Mouse (Mus musculus): ENCODE results near the gene Anapc15-ps.

Anapc15-ps gene

DNA sequence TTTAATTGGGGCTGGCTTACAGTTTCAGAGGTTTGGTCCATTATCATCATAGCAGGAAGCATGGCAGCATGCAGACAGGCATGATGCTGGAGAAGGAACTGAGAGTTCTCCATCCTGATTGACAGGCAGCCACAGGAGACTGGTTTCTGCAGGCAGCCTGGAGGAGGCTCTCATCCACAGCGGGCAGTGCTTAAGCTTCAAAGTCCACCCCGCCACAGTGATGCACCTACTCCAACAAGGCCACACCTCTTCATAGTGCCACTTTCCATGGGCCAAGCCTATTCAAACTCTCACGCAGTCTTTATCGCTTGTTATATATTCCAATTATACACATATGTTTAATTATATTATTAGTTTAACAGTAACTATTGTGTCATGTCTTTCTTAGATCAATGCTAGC is 18.1 kb upstream of the Anapc15-ps start:
- DNase-seq (ENCODE audit: extremely low read depth, insufficient read length, low spot score): no peak

DNA sequence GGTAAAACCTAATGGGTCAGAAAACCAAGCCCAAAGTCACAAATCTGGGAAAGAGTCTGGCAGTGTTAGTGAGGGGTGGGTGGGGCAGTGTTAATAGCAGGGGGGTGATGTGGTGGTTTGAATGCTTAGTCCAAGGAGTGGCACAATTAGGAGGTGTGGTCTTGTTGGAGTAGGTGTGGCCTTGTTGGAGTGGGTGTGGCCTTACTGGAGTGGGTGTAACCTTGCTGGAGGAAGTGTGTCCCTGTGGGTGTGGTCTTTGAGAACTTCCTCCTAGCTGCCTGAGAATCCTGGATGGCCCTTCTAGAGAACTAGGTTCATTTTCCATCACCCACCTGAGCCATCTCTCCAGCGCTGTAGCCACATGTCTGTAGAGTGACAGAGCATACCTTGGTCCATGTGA is 16.6 kb upstream of the Anapc15-ps start:
- no peak for DNase-seq (ENCODE audit: extremely low read depth, insufficient read length, low spot score)

DNA sequence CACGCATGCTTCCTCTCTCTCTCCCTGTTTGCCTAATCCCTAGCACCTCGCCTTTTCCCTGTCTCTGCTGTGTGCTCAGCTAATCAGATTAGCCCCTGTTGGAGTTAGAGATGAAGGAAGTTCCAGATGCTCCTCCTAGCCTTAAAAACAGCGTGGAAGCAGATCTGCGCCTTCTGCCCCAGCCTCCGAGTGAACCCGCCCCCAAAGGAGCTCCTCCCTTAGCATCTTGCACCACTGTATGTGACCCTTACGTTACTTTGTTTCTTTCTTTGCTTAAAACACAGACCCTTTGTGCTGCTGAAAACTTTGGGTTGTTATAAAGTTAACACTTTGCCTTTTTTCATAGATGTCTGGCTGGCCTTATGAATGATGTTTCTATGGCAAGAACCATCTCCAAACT is 15.8 kb upstream of the Anapc15-ps start:
- DNase-seq (ENCODE audit: extremely low read depth, insufficient read length, low spot score): no peak

DNA sequence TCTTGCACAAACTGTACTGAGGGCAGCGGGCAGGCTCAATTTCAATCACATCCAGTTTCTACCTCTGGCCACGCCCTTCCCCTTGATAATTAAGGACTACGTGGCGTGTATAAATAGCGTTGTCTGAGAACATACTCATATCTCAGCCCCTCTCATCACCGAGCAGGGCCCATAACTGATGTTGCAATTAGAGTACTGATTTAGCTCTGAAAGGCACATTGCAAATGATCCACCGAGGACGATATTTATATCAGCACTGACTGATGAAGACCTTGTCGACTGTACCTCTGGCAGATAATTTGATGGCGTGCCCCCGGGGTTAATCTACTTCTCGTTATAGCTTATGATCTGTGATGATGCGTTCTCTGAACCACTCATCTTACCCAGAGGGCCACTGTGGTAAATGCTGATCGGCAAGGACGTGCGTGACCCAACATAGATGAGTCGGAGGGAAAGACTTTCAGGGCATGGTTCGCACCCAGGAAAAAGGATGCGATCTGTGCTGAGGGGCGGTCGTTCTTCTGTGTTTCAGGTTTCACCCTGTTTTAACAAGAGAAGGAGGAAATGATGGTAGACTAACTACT is 14.4 kb upstream of the Anapc15-ps start:
- no peak for DNase-seq (ENCODE audit: extremely low read depth, insufficient read length, low spot score)

DNA sequence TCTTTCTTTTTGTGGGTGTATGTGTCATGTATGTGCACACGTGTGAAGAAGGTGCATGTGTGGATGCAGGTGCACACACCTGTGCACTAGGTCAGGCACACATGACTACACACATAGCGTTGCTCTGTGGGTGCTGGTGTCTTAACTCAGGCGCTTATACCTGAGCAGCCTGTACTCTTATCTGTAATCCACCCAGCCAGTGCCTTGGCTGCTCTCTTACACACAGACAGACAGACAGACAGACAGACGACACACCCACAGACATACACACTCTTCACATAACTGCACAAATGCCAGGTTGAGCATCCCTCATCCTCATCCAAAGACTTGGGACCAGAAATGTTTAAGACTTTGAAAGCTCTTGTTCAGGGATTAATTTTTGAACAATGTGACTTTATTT is 12.8 kb upstream of the Anapc15-ps start:
- no peak for DNase-seq (ENCODE audit: extremely low read depth, insufficient read length, low spot score)

DNA sequence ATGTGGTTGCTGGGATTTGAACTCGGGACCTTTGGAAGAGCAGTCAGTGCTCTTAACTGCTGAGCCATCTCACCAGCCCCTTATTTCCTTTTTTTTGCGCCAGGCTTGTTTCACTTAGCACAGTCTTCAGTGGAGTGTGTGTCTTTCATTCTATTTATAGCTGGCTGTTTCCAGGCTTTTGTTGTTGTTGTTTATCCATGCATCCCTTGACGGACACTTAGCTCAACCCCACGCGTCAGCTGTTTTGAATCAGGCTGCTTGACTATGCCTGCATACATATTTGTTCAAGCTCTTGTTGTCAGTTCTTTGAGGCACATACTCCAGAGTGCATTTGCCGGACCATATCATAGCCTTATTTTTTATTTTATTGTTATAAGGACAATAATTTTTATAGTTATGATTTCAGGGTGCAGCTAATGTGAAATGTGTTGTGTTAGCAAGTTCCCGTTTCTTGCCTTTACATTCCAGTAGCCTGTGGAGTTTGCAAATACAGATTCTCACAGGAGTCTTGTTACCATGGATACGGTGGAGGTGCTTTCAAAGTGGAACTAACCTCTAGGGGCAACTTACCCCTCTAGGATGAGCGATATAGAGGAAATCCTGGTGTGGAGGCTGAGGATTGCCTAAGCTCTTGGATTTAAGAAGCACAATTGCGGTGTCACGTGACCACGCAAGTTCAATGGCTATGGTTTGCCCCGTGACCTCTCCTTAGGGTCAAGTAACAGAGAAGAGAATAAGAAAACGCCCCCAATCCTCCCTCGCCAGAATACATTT is 11.7 kb upstream of the Anapc15-ps start:
- no peak for DNase-seq (ENCODE audit: extremely low read depth, insufficient read length, low spot score)

DNA sequence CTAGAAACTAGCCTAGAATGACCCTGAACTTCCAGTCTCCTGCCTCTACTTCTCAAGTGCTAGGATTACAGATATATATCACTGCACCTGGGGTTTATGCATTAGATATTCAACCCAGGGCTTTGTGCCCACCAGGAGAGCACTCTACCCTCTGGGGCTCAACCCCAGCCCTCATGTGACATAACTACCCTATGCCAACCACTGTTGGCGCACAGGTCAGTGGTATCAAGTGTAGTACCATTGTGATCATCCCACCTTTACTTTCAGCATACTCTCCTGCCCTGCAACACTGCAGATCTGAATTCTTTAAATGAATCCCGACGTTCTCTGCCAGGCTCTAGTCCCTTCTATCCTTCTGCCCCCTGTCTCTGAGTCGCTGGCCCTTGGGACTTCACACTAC is 11.0 kb upstream of the Anapc15-ps start:
- DNase-seq (ENCODE audit: extremely low read depth, insufficient read length, low spot score): no peak

DNA sequence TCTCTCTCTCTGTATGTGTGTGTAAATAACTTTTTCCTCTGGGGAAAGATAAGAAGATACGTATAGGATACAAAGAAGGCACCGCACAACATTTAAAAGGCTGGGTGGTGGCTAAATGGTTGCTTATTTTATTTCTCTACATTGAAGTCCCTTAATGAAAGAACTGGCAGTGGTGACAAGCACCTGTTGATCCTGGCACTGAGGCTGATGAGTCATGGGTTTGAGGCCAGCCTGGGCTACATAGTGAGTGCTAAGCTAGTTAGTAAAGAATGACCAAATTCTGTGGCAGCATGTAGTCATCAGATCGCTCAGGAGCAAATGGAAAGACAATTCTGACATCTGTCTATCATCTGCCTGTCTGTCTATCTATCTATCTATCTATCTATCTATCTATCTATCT is 10.5 kb upstream of the Anapc15-ps start:
- DNase-seq (ENCODE audit: extremely low read depth, insufficient read length, low spot score): no peak

DNA sequence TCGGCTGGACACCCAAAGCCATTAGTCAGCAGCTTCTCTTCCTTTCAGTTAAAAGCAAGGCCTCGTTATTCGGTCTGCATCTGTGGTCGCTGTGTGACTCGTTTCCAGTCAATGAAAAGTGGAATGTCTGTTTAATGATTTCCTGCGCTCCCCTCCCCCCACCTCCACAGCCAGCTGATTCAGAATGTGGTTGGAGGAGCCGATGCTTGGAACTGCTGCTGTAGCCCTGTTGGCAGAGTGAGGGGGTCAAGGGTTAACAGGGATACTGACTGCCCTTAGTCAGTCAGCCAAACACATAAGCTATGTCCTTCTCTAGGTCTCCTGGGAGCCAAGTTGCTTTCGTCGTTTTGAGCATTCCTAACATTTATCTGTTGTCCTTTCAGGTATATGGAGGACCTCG is 9.7 kb upstream of the Anapc15-ps start:
- peak; percentile 28 for DNase-seq (ENCODE audit: extremely low read depth, insufficient read length, low spot score)

DNA sequence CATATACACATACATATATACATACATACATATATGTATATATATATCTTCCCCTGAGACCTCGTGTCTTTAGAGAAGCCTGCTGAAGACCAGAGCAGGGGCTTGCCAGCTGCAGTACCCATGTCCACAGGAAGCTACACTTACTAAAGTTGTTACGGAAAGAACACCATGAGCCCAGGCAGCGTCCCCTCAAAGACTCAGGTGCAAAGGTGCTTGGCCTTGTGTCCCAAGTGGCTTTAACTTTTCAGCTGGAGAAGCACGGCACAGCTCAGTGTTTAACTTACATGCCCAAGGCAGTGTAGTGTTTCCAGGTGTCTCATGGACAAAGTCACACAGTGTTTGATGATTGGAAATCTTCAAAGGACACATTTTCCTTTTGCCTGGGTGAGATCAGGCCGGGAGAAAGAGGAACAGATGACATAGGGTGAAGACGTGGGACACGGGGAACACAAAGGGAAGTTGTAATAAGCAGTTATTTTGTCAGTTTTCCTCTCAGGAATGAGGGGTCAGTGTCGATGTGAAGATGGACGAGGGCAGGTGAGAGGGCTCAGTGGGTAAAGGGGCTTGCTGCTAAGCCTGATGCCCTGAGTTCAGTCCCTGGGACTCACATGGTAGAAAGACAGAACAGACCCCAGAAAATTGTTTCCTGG is 9.0 kb upstream of the Anapc15-ps start:
- no peak for DNase-seq (ENCODE audit: extremely low read depth, insufficient read length, low spot score)

DNA sequence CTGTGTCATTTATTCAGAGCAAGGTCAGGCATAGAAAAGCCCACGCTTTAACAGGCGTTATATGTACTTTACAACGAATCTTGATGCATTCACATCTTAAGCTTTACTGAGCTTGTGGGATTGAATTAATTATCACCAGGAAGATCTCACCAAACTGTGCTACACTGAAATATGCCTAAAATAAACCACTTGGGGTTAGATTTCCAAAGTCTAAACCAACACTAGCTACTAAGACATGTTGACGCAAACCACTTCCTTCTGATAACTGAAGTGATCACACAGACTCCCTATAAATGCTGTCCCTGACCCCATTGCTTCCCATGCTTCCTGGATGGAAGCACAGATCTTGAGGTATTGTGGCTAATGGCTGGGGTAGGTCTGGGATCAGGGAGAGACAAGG is 8.2 kb upstream of the Anapc15-ps start:
- no peak for DNase-seq (ENCODE audit: extremely low read depth, insufficient read length, low spot score)

DNA sequence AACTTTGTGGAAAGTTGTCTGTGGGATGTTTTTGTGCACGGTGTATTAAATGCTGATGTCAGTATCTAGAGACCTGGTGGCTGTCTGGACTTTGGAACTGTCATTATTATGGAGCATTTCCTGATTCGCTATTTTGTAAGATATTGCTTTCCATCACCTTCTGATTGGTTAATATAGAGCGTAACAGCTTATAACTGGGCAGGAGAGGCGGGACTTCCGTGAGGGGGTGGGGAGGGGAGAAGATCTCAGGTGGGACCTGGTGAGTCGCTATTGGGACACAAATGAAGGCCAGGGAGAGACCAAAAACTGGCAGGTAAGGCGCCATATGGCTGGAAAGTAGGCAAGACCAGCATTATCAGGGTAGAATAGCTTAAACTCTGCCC is 7.8 kb upstream of the Anapc15-ps start:
- DNase-seq (ENCODE audit: extremely low read depth, insufficient read length, low spot score): no peak

DNA sequence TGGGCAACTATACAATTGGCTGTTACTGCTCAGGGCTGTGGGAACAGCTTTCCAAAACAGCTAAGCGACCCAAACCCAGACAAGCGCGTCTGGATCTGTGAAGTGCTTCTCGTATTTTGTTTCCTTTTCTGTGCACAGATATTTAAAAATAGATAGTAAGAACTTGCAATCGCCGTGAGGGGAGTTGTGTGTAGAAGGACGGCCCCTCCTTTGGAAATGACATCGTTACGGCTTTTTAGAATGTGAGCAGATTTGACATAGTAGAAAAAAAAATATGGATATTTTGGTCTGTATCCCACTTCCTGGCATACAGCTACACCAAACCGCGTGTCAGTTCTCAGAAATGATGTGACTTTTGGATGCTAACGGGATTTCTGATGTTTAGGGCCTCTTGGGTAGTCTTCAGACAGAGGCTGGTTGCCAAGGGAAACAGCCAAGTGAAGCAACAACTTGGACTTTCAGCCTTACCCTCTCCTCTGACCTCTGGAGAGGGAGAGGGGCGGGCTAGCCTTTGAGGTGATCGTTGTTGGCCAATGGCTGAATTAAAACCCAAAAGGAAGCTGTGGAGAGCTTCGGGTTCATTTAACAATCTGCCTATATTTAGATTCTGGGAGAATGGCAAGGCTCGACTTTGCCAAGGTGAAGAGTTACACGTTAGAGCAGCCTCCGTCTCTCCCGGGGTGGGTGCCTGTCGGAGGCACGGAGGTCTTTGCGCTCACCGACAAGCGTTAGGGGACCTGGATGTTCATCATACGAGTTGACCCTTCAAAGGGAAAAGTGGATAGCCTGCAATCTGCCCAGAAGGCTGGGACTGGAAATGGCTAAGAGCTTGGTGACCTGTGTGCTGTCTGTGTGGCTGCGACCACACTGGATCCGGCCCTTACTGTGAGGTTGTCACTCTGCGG is 7.2 kb upstream of the Anapc15-ps start:
- DNase-seq (ENCODE audit: extremely low read depth, insufficient read length, low spot score): no peak

DNA sequence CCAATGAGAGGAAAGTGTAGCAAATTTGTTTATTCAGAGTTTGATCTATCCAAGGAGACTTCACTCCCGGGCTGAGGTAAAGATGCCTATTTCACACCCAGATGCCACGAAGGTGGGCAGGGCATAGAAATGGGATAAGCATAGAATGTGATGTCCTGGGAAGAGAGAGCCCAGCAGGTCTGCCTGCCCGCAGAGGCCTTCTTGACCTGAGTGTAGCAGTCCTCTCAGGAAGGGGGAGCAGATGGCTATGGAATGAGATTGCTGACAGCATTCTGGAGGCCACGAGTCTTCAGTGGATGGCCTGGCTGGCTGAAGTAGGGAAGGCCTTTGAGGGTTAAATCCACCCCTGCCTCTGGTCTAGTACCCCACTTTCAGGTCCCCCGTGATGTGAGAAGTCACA is 5.9 kb upstream of the Anapc15-ps start:
- no peak for DNase-seq (ENCODE audit: extremely low read depth, insufficient read length, low spot score)

DNA sequence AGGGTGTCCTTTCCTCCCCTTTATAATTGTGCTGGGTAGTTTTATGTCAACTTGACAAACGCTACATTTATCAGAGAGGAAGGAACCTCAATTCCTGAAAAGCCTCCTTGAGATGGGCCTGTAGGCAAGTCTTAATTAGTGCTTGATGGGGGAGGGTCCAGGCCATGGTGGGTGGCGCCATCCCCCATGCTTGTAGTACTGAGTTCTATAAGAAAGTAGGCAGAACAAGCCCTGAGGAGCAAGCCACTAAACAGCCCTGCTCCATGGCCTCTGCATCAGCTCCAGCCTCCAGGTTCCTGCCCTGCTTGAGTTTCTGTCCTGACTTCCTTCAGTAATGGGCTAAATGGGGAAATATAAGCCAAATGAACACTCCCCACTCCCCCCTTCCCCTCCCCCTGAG is 5.4 kb upstream of the Anapc15-ps start:
- DNase-seq (ENCODE audit: extremely low read depth, insufficient read length, low spot score): no peak

DNA sequence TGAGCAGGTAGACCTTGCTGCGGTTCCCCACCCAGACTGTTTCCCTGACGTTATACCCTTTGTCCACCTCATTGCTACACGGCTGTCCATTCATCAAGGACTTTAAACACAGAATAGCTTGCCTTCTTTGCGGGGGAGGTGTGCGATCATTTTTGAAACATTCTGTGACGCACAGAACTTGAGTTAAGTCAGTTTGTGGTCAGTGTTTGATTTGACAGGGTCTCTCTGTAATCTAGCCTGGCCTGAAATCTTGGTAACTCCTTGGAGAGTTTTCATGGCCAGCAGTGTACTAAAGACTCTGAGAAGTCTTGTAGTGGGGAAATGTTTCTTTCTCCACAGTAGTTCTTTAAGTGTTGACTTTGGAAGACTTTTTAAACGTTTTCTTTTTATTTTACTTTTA is 5.0 kb upstream of the Anapc15-ps start:
- DNase-seq (ENCODE audit: extremely low read depth, insufficient read length, low spot score): no peak

DNA sequence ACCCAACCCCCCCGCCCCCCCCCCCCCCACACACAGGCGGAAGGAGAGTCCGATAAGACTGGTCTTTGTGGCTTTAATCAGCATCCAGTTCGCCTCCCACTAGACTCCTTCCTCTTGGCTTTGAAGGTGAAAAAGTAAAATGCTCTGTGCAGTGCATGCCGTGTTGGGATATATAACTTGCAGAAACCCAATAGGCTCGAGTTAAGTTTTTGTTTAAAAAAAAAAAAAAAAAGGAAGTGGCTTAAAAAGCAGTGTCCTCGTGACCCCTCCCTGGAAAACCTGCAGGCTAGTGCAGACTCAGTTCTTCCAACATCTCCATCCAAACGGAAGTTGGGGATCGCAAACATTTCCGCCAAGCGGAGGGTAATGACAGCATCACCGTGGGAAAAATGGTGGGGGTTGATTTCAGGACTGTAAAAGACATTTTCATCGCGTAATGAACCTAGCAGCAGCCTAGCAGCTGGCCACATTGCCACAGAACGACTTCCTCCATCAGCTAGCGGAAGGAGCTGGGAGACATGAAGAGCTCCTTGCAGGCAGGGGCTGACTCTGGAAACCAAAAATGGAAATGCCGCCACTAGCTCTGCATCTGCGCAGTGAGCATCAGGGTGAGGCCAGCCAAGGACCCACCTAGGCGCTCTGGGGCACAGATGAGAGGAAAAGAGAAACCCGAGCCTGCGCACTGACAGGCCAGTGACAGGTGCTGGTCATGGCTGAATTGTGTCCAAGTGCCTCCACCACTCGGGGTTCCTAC is 4.3 kb upstream of the Anapc15-ps start:
- DNase-seq (ENCODE audit: extremely low read depth, insufficient read length, low spot score): no peak

DNA sequence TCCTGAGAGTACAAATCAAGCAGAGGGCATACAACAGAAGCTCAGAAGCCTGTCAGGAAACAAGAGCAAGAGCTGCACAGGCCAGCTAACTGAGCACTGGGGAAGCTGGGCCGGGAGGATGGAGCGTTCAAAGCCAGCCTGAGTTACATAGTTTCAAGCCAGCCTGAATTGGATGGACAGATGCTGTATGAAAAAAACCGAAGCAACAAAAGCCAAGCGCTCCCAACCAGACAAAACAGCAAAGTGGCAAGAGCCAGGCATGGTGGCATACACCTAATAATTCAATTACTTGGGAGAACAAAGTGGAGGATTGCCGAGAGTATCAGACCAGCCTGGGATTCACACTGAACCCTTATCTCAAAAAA is 3.7 kb upstream of the Anapc15-ps start:
- no peak for DNase-seq (ENCODE audit: extremely low read depth, insufficient read length, low spot score)

DNA sequence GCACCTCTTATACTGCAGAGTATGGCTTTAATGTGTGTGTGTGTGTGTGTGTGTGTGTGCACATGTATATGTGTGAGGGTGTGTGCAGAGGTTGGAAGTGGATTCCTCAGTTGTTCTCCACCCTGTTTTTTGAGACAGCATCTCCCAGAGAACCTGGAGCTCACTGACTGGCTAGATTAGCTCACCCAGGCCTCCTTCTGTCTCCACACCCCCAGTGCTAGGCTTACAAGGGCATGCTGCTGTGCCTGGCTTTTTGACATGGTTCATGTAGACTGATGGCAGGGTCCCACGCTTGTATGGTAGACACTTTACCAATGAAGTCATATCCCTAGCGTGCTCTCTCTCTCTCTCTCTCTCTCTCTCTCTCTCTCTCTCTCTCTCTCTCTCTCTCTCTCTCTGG is 3.1 kb upstream of the Anapc15-ps start:
- no peak for DNase-seq (ENCODE audit: extremely low read depth, insufficient read length, low spot score)

Data from 3134 (cell line).